Mouse (Mus musculus) forebrain, embryonic 16.5 days (tissue): ENCODE results near the gene Pcp4l1. TPM values are rescaled to one million over a fixed set of nuclear protein-coding genes. Genes with fewer than 3 reads are reported as not detected.

Experiments
- ATAC-seq: fragments of 200-750 bp; cut with Nextera tagmentation; 2 replicates; pipeline ENCODE4 v1.8.0; 2017; ENCODE audit warnings: mild to moderate bottlenecking, moderate library complexity
- H3K27ac ChIP-seq: fragments of 300-500 bp; sonication (generic); 2 replicates; pipeline ENCODE4 v1.5.1; 2014; ENCODE audit warnings: low read length, control low read depth
- H3K27me3 ChIP-seq: fragments of 300-500 bp; sonication (generic); replicated peaks from 2 replicates; pipeline ENCODE4 v1.6.1; 2014; ENCODE audit warnings: low read length; ENCODE audit not compliant: control insufficient read depth, insufficient read depth
- H3K36me3 ChIP-seq: fragments of 300-500 bp; sonication (generic); 2 replicates; pipeline ENCODE4 v1.6.1; 2014; ENCODE audit not compliant: control insufficient read depth, insufficient read depth
- H3K4me1 ChIP-seq: fragments of 300-500 bp; sonication (generic); replicated peaks from 2 replicates; pipeline ENCODE4 v1.6.1; 2014; ENCODE audit warnings: low read length; ENCODE audit not compliant: control insufficient read depth, insufficient read depth
- H3K4me2 ChIP-seq: fragments of 300-500 bp; sonication (generic); 2 replicates; pipeline ENCODE4 v1.6.1; 2014; ENCODE audit warnings: mild to moderate bottlenecking, low read length, control low read depth
- H3K4me3 ChIP-seq: fragments of 300-500 bp; sonication (generic); replicated peaks from 2 replicates; pipeline ENCODE4 v1.5.1; 2014; ENCODE audit warnings: mild to moderate bottlenecking, low read length, control low read depth
- H3K9ac ChIP-seq: fragments of 300-500 bp; sonication (generic); replicated peaks from 2 replicates; pipeline ENCODE4 v1.6.1; 2014; ENCODE audit warnings: low read depth, low read length, control low read depth
- H3K9me3 ChIP-seq: fragments of 300-500 bp; sonication (generic); 2 replicates; pipeline ENCODE4 v1.6.1; 2016; ENCODE audit warnings: low read length; ENCODE audit not compliant: control insufficient read depth
- WGBS: fragments of 180-500 bp; shearing (Covaris S2); extraction: QIAGEN DNeasy Blood & Tissue Kit; methylation state at CpG from one replicate; pipeline ENCODE4 v1.1.7; 2014; 5-methylcytosine and 5-hydroxymethylcytosine counted together
- polyA plus RNA-seq: library from polyadenylated mRNA; unstranded; fragments of >200 nt; fragmentation: Nextera tagmentation; extraction: Ambion mirVana; gene quantifications from 2 replicates; pipeline ENCODE4 v1.2.1, GENCODE M21; 2015

The Pcp4l1 gene
- polyA plus RNA-seq, 1 experiment from 2014 or later = 7.1 TPM

DNA sequence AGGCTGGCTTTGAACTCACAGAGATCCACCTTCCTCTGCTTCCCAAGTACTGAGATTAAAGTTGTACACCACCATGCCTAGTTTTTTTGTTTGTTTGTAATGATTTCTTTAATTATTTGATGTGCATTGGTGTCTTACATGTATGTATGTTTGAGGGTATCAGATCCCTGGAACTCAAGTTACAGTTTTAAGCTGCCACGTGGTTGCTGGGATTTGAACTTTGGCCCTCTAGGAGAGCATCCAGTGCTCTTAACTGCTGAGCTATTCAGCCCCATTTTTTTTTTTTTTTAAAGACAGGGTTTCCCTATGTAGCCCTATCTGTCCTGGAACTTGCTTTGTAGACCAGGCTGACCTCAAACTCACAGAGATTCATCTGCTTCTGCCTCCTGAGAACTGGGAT is 65.1 kb downstream of the Pcp4l1 start:
- no peak overlapping the region for H3K4me2 ChIP-seq
- H3K27me3 ChIP-seq = no peaks in the 10 kb centered on the region
- H3K9me3 ChIP-seq = no peaks in the 10 kb centered on the region
- peaks cover 45% of the 10 kb centered on the region for H3K36me3 ChIP-seq
- no peaks in the 10 kb centered on the region for H3K4me1 ChIP-seq
- no peak overlapping the region for H3K27ac ChIP-seq
- 92% methylated on average over 1 of the region's 1 CpGs for WGBS
- no peak for ATAC-seq
- H3K9ac ChIP-seq = no peak overlapping the region
- H3K4me3 ChIP-seq = no peak overlapping the region

DNA sequence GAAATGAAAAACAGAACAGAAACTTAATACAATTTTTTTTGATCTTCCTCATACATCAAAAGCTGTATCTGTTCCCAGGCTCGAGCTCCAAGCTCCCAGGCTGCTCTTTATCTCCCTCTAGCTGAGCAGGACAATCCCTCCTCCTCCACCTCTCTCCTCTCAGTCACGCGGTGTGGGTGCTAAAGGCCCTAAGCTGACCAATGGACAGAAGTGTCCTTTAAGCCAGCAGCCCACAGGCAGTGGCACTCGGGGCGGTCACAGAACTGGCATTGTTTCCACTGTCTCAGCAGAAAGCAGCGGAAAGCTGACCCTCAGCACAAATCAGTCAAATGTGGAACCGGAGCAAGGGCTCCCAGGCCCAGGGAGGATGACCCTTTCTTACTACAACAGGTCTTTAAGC is 66.8 kb downstream of the Pcp4l1 start:
- no peak overlapping the region for H3K4me2 ChIP-seq
- H3K36me3 ChIP-seq = peaks cover 35% of the 10 kb centered on the region
- H3K4me3 ChIP-seq = no peak overlapping the region
- 60% methylated on average over 7 of the region's 7 CpGs for WGBS
- H3K27me3 ChIP-seq = no peaks in the 10 kb centered on the region
- no peaks in the 10 kb centered on the region for H3K9me3 ChIP-seq
- no peak for ATAC-seq
- H3K4me1 ChIP-seq = no peaks in the 10 kb centered on the region
- no peak overlapping the region for H3K27ac ChIP-seq
- no peak overlapping the region for H3K9ac ChIP-seq

DNA sequence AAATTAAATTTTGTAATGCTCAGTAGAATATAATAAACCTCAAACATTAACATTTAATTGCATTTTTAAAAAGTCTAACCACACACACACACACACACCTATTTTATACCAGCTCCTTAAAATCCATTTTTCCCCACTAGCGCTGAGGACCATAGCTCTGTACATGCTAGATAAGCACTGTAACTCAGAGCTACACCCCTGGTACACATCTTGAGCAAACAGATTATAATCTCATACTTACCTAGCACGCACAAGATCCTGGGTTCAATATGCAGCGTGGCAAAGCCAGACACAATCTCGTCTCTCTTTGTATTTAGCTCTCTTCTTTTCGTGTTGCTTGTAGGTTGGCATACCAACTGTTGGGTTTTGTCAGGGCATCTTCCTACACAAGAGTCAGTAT is 71.7 kb downstream of the Pcp4l1 start:
- WGBS = 95% methylated on average over 5 of the region's 5 CpGs
- no peak overlapping the region for H3K4me3 ChIP-seq

More for the DNA sequence above, 71.7 kb downstream of the Pcp4l1 start:
- no peak overlapping the region for H3K4me2 ChIP-seq
- no peak overlapping the region for H3K27ac ChIP-seq
- no peaks in the 10 kb centered on the region for H3K27me3 ChIP-seq
- no peak overlapping the region for H3K9ac ChIP-seq
- no peaks in the 10 kb centered on the region for H3K4me1 ChIP-seq
- peaks cover 11% of the 10 kb centered on the region for H3K36me3 ChIP-seq
- no peaks in the 10 kb centered on the region for H3K9me3 ChIP-seq
- ATAC-seq = no peak

Other genes with a start within 250 kb of the Pcp4l1 start
- 0.63 and 1.7 TPM in 2 replicates for gene Fcgr2b, start 219.7 kb downstream of the Pcp4l1 start, polyA plus RNA-seq
- 0.22 and 0.32 TPM in 2 replicates for gene Fcgr4, start 177.3 kb downstream of the Pcp4l1 start, polyA plus RNA-seq
- 6.7 and 7.6 TPM in 2 replicates for gene Fcgr3, start 131.3 kb downstream of the Pcp4l1 start, polyA plus RNA-seq
- 5.3 and 6.4 TPM in 2 replicates for gene Cfap126, start 82.3 kb downstream of the Pcp4l1 start, polyA plus RNA-seq
- 206 and 226 TPM in 2 replicates for gene Sdhc, start 45.7 kb downstream of the Pcp4l1 start, polyA plus RNA-seq
- not detected in 2 replicates for gene Mpz, start 45.6 kb downstream of the Pcp4l1 start, polyA plus RNA-seq
- 0.29 and 0.48 TPM in 2 replicates for gene Nr1i3, start 17.7 kb upstream of the Pcp4l1 start, polyA plus RNA-seq
- 47.7 and 54.8 TPM in 2 replicates for gene Tomm40l, start 26.2 kb upstream of the Pcp4l1 start, polyA plus RNA-seq
- gene Apoa2, start 28.8 kb upstream of the Pcp4l1 start, polyA plus RNA-seq = 1.4 and 2.3 TPM in 2 replicates
- gene Fcer1g, start 38.1 kb upstream of the Pcp4l1 start, polyA plus RNA-seq = 15.7 and 17.6 TPM in 2 replicates
- 7.2 and 7.6 TPM in 2 replicates for gene Adamts4, start 54.2 kb upstream of the Pcp4l1 start, polyA plus RNA-seq
- gene Ndufs2, start 55.1 kb upstream of the Pcp4l1 start, polyA plus RNA-seq = 212 and 232 TPM in 2 replicates
- gene B4galt3, start 74.1 kb upstream of the Pcp4l1 start, polyA plus RNA-seq = 111 and 114 TPM in 2 replicates
- gene Ppox, start 84.9 kb upstream of the Pcp4l1 start, polyA plus RNA-seq = 47.6 and 49.2 TPM in 2 replicates
- 126 and 130 TPM in 2 replicates for gene Usp21, start 91.7 kb upstream of the Pcp4l1 start, polyA plus RNA-seq
- 93.5 and 102 TPM in 2 replicates for gene Ufc1, start 98.8 kb upstream of the Pcp4l1 start, polyA plus RNA-seq
- 55.5 and 61.7 TPM in 2 replicates for gene Dedd, start 132.9 kb upstream of the Pcp4l1 start, polyA plus RNA-seq
- gene Nit1, start 149.4 kb upstream of the Pcp4l1 start, polyA plus RNA-seq = 55.7 and 62.7 TPM in 2 replicates
- gene Pfdn2, start 149.4 kb upstream of the Pcp4l1 start, polyA plus RNA-seq = 118 and 156 TPM in 2 replicates
- gene Klhdc9, start 164.5 kb upstream of the Pcp4l1 start, polyA plus RNA-seq = 2.7 and 3.1 TPM in 2 replicates
- 0.67 and 1.1 TPM in 2 replicates for gene Nectin4, start 173.8 kb upstream of the Pcp4l1 start, polyA plus RNA-seq
- gene Arhgap30, start 192.7 kb upstream of the Pcp4l1 start, polyA plus RNA-seq = 0.48 and 0.81 TPM in 2 replicates
- 207 and 226 TPM in 2 replicates for gene Usf1, start 215.0 kb upstream of the Pcp4l1 start, polyA plus RNA-seq
- 10.1 and 11.4 TPM in 2 replicates for gene Tstd1, start 222.6 kb upstream of the Pcp4l1 start, polyA plus RNA-seq
- 7.8 and 10.2 TPM in 2 replicates for gene F11r, start 241.3 kb upstream of the Pcp4l1 start, polyA plus RNA-seq